Mouse (Mus musculus): ENCODE data around the gene Kif18a.

DNA sequence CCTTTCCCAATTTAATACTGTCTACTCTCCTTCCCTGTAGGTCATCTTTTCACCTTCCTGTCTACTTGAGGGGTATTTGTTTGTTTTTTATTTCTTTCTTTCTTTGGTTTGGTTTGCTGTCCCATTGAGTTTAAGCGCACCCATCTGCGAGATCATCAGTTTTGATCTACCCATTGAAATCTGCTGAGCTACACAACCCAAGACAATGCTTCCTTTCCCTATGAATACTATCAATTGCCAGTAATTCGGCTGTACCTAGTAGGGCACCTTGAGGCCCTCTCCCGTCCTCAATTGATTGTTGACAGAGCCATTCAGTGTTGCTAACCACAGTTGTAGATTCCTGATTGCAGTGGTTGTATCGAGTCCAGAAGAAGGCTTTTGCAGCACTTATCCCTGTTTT lies 30.8 kb downstream of the Kif18a start:
- TF ChIP-seq POLR2A (IDR thresholded peaks at IDR 0.05; ENCODE audit: low read depth, low read length): no peak
- TF ChIP-seq CTCF (IDR thresholded peaks at IDR 0.05; ENCODE audit: extremely low read depth, insufficient read depth, insufficient read length, insufficient replicate concordance): no peak
